Mouse (Mus musculus): Measurements from ENCODE around the gene Cela3a. TPM values are rescaled to one million over a fixed set of nuclear protein-coding genes. Genes with fewer than 3 reads are reported as not detected.

Gene Cela3a
- polyA plus RNA-seq, 1 experiment: not detected

GRCm38 (mm10) chr4:137373711-137374110 lies 35.9 kb downstream of the Cela3a start:
- no peaks in the 10 kb centered on the region for H3K27me3 ChIP-seq (replicated peaks; ENCODE audit: control insufficient read depth, insufficient read depth, low read length)
- no peak for TF ChIP-seq CTCF (conservative IDR thresholded peaks at IDR 0.05; ENCODE audit: insufficient read depth, insufficient read length, low read depth, low read length)
- no peak for TF ChIP-seq POLR2A (IDR thresholded peaks at IDR 0.05; ENCODE audit: low read depth, low read length)
- peaks cover 9% of the 10 kb centered on the region; the same call in 1 of the 2 replicates for H3K4me1 ChIP-seq (ENCODE audit: control insufficient read depth, insufficient read depth, low read length)
- peak overlapping the region; percentile 32; the same call in 1 of the 2 replicates for H3K27ac ChIP-seq (ENCODE audit: insufficient read depth, low read depth, low read length)
- peak; percentile 47 for DNase-seq
- no peak overlapping the region for H3K4me3 ChIP-seq (ENCODE audit: insufficient read depth, low read depth, low read length)
- 38% methylated on average over 6 of the region's 6 CpGs for WGBS
- H3K36me3 ChIP-seq (ENCODE audit: control insufficient read depth, insufficient read depth, low read length): no peaks in the 10 kb centered on the region

- no peak overlapping the region for H3K4me3 ChIP-seq (ENCODE audit: insufficient read depth, low read depth, low read length)
- H3K4me1 ChIP-seq (ENCODE audit: control insufficient read depth, insufficient read depth, low read length): peaks cover 7% of the 10 kb centered on the region; the same call in 1 of the 2 replicates
- no peaks in the 10 kb centered on the region for H3K27me3 ChIP-seq (replicated peaks; ENCODE audit: control insufficient read depth, insufficient read depth, low read length)
- no peaks in the 10 kb centered on the region for H3K36me3 ChIP-seq (ENCODE audit: control insufficient read depth, insufficient read depth, low read length)
- TF ChIP-seq CTCF (conservative IDR thresholded peaks at IDR 0.05; ENCODE audit: insufficient read depth, insufficient read length, low read depth, low read length) (no peak), POLR2A (IDR thresholded peaks at IDR 0.05; ENCODE audit: low read depth, low read length) (no peak)
- WGBS: 65% methylated on average over 16 of the region's 16 CpGs
- DNase-seq: no peak
- H3K27ac ChIP-seq (ENCODE audit: insufficient read depth, low read depth, low read length): no peak overlapping the region
Measured at GRCm38 (mm10) chr4:137371596-137372523, 37.7 kb downstream of the Cela3a start.

- H3K27ac ChIP-seq (ENCODE audit: insufficient read depth, low read depth, low read length): peak overlapping the region; percentile 51; the same call in 1 of the 2 replicates
- 10% methylated on average over 28 of the region's 29 CpGs for WGBS
- no peak for TF ChIP-seq CTCF (conservative IDR thresholded peaks at IDR 0.05; ENCODE audit: insufficient read depth, insufficient read length, low read depth, low read length)
- TF ChIP-seq POLR2A (IDR thresholded peaks at IDR 0.05; ENCODE audit: low read depth, low read length): no peak
- H3K4me3 ChIP-seq (ENCODE audit: insufficient read depth, low read depth, low read length): peak overlapping the region; percentile 29
- DNase-seq: peak; percentile 80
- H3K36me3 ChIP-seq (ENCODE audit: control insufficient read depth, insufficient read depth, low read length): no peaks in the 10 kb centered on the region
- H3K27me3 ChIP-seq (replicated peaks; ENCODE audit: control insufficient read depth, insufficient read depth, low read length): no peaks in the 10 kb centered on the region
- peaks cover 7% of the 10 kb centered on the region; the same call in 1 of the 2 replicates for H3K4me1 ChIP-seq (ENCODE audit: control insufficient read depth, insufficient read depth, low read length)
Measured at GRCm38 (mm10) chr4:137369954-137370750, 39.4 kb downstream of the Cela3a start.

GRCm38 (mm10) chr4:137368198-137368597 lies 41.4 kb downstream of the Cela3a start:
- TF ChIP-seq POLR2A (IDR thresholded peaks at IDR 0.05; ENCODE audit: low read depth, low read length): no peak
- TF ChIP-seq CTCF (conservative IDR thresholded peaks at IDR 0.05; ENCODE audit: insufficient read depth, insufficient read length, low read depth, low read length): no peak
- Histone ChIP-seq H3K36me3 (ENCODE audit: control insufficient read depth, insufficient read depth, low read length) (no peaks in the 10 kb centered on the region), H3K27ac (ENCODE audit: insufficient read depth, low read depth, low read length) (peak overlapping the region; percentile 57), H3K4me1 (ENCODE audit: control insufficient read depth, insufficient read depth, low read length) (no peaks in the 10 kb centered on the region; the same call in 1 of the 2 replicates), H3K27me3 (replicated peaks; ENCODE audit: control insufficient read depth, insufficient read depth, low read length) (no peaks in the 10 kb centered on the region), H3K4me3 (ENCODE audit: insufficient read depth, low read depth, low read length) (no peak overlapping the region)
- no peak for DNase-seq
- WGBS: 6% methylated on average over 1 of the region's 1 CpGs

GRCm38 (mm10) chr4:137367275-137368088 lies 42.1 kb downstream of the Cela3a start:
- WGBS: 34% methylated on average over 5 of the region's 5 CpGs
- Histone ChIP-seq H3K4me3 (ENCODE audit: insufficient read depth, low read depth, low read length) (no peak overlapping the region), H3K27me3 (replicated peaks; ENCODE audit: control insufficient read depth, insufficient read depth, low read length) (no peaks in the 10 kb centered on the region), H3K27ac (ENCODE audit: insufficient read depth, low read depth, low read length) (peak overlapping the region; percentile 57), H3K4me1 (ENCODE audit: control insufficient read depth, insufficient read depth, low read length) (no peaks in the 10 kb centered on the region; the same call in 1 of the 2 replicates), H3K36me3 (ENCODE audit: control insufficient read depth, insufficient read depth, low read length) (no peaks in the 10 kb centered on the region)
- TF ChIP-seq CTCF (conservative IDR thresholded peaks at IDR 0.05; ENCODE audit: insufficient read depth, insufficient read length, low read depth, low read length): no peak
- no peak for TF ChIP-seq POLR2A (IDR thresholded peaks at IDR 0.05; ENCODE audit: low read depth, low read length)
- DNase-seq: peak; percentile 70

GRCm38 (mm10) chr4:137366097-137366496 lies 43.5 kb downstream of the Cela3a start:
- Histone ChIP-seq H3K27ac (ENCODE audit: insufficient read depth, low read depth, low read length) (no peak overlapping the region), H3K4me3 (ENCODE audit: insufficient read depth, low read depth, low read length) (no peak overlapping the region), H3K4me1 (ENCODE audit: control insufficient read depth, insufficient read depth, low read length) (no peaks in the 10 kb centered on the region; the same call in 1 of the 2 replicates), H3K27me3 (replicated peaks; ENCODE audit: control insufficient read depth, insufficient read depth, low read length) (no peaks in the 10 kb centered on the region), H3K36me3 (ENCODE audit: control insufficient read depth, insufficient read depth, low read length) (no peaks in the 10 kb centered on the region)
- TF ChIP-seq CTCF (conservative IDR thresholded peaks at IDR 0.05; ENCODE audit: insufficient read depth, insufficient read length, low read depth, low read length) (no peak), POLR2A (IDR thresholded peaks at IDR 0.05; ENCODE audit: low read depth, low read length) (no peak)
- DNase-seq: no peak
- WGBS: 92% methylated on average over 4 of the region's 4 CpGs

Data from kidney, adult 2 months (tissue).